Mouse (Mus musculus) c-Kit-negative CD71-positive TER-119-positive erythroid progenitor cells, embryonic 14.5 days (primary cell): Measurements from ENCODE around the gene Fgf18.

Source experiments
- DNase-seq: peaks from one replicate; pipeline ENCODE4 v3.0.0-alpha.2; 2013; ENCODE audit warnings: low read depth, low spot score

Fgf18 gene

DNA sequence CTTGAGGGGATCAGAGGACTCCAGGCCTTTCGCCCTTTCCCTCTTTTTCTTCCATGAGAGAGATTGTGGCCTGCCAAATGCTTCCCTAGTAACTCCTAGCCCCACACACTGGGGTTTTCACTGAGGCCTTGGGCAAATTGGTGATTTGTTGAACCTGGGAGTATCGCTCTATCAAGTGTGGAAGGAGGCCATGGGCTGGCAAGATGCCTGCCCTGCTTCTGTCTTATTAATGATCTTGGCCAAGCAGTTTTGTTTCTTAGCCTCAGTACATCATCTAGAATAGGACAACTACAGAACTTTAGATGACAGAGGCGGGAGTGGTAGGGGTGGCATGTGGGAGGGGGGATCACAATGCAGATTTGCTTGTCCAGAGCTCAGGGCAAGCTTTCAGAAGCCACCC lies 31.4 kb downstream of the Fgf18 start:
- no peak for DNase-seq

- DNase-seq, result no peak
These were observed 34.8 kb downstream of the Fgf18 start for GRCm38 (mm10) chr11:33112407-33112806.

DNA sequence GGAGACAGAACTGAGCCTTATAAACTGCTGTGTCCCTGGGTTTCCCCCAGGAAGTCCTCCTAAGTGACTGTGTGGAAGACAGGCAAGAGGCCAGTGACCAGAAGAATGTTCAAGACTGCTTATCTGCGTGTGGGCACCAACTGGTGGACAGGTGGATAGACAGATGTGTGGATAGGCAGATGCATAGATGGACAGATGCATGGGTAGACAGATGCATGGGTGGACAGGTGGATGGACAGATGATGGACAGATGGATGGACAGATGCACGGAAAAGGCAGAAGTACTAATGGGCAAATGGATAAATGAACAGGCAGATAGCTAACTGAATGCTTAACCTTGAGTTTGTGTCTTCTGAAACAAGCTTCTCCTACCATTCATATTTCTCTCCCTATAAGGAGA lies 37.1 kb downstream of the Fgf18 start:
- DNase-seq, result no peak

DNA sequence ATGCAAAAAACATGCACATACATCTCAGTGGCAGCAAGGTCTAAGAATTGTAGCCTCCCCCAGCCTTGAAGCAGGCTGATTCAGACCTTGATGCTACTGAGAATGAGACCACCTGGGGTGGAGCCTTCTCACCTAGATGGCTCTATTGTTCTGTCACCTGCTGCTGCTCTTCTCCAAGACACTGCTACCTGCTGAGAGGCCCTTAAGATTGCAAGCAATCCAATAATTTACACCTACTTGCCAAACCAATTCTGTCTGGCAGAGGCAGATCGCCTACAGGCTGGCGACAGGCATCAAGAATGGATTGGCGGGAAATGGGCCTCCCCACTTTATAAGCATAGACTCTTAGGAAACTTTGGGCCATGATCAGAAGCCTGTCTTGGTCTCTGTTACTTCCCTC lies 39.7 kb downstream of the Fgf18 start:
- DNase-seq, result no peak

DNA sequence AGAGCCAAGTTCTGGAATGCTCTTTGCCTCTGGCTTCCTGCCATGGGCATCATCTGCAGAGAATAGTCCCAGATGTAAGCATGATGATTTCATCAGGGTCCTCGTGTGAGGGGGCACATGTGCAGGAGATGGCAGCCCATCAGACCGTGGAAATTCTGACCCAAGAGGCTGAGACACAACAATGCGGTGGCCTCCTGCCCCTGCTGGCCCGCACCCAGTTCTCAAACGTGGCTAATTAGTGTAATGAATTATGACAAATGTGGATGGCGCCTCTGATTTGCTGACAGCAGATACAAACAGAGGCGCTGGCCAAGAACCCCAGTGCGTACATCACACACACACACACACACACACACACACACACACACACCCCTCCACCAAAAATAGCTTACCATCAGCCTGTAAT lies 42.3 kb downstream of the Fgf18 start:
- no peak for DNase-seq

DNA sequence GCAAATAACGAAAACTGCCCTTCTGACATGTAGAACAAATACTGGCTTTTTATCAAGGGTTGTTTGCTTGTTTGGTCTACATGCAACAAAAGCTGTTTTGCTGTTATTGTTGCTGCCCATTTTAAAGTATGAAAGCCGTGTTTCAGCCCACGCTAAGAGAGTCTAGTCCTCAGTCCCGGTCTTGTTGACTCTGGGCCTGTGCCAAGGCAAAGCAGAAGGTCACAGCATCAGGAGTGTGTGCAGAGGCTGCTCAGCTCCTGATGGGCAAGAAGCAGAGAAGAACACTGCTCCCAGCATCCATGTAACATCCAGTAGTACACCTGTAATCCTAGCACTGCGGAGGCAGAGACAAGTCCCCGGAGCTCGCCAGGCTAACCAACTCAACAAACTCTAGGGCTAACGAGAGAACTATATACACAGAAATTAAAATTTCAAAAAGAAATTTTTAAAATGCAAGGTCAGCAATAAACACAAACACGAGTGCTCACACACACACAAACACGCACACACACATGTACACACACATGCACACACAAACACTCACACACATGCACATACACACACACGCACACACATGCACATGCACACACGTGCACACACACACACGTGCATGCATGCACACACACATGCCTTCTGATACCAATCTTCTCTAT lies 43.8 kb downstream of the Fgf18 start:
- DNase-seq, result no peak

DNA sequence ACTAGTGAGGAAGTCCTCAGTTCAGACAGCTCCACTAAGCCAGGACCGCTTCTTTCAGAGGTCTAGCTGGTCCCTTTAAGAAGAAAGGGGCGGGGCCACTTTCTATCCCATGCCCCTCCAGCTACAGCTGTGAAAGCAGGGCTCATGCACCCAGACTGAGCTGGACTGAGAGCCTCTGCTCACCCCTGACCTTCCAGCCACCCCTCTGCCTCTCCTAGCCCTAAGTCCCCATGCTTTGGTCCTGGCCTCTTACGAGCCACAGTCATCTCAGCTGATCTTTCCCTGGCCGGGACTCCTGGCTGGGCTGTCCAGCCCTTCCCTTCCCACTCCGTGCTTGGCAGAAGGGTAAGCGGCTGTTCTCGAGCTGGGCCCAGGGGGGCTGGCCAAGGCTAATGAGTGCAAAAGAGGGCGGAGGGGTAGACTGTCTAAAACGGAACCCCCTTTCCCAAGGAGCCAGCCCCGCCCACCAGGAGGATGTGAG lies 47.1 kb downstream of the Fgf18 start:
- DNase-seq, result no peak

DNA sequence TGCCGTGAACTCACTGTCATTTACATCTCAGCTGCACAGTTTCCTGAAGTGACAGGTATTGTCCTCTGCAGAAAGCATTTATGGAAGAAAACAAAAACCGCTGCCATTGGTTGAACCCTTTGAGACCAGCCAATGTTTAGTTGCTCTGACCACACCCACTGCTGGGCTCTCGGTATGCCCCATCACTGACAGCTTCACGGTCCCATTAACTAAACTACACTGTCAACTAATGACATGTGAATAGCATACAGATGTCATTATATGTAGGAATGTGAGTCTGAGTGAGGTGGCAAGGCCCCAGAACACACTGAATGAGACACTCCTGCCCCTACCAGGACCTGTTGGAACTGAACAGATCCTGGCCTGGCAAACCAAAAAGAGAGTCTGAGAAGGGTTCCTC lies 47.8 kb downstream of the Fgf18 start:
- no peak for DNase-seq

- no peak for DNase-seq
These were observed 48.8 kb downstream of the Fgf18 start for GRCm38 (mm10) chr11:33098446-33098845.

GRCm38 (mm10) chr11:33097855-33098254 lies 49.3 kb downstream of the Fgf18 start:
- peak; percentile 11 for DNase-seq

- no peak for DNase-seq
These were observed 57.3 kb downstream of the Fgf18 start for GRCm38 (mm10) chr11:33089856-33090255.

- DNase-seq, result no peak
These were observed 59.0 kb downstream of the Fgf18 start for GRCm38 (mm10) chr11:33088181-33088580.

DNA sequence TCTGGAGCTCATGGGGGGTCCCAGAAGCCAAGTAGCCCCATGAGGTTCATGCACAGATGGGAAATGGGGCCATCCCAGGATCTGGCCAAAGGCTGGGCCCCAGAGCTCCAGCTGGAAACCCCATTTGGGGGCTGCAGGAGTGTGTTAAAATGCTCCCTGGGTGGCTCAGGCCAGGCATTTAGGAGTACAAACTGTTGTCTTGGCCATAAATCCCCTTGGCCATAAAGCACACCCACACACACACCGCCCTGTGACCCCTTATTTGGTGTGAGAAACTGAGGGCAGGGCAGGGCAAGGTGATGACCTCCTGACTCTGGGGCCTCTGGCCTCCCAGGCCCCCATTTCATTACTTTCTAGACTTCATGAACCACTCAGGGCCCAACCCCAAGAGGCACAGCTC lies 61.2 kb downstream of the Fgf18 start:
- DNase-seq, result no peak

GRCm38 (mm10) chr11:33085514-33085913 lies 61.7 kb downstream of the Fgf18 start:
- DNase-seq, result no peak

DNA sequence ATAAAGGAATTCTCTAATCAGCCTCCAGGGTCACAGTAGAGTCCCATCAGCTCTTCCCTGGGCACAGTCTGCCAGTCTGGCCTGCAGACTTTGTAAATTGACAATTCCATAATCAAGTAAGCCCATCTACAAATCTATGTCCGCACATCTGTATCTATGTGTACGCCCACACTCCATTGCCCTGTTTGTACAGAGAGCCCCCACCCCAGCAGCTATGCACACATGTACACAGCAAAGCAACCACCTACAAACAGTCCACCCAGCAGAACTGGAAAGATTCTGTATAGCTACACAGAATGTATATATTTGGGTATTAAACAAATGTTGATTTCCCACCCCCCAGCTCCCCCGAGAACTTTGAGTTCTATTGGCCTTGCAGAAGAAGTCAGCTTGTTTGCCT lies 62.1 kb downstream of the Fgf18 start:
- no peak for DNase-seq

GRCm38 (mm10) chr11:33084041-33084440 lies 63.2 kb downstream of the Fgf18 start:
- no peak for DNase-seq

- DNase-seq, result no peak
These were observed 66.0 kb downstream of the Fgf18 start for GRCm38 (mm10) chr11:33081175-33081574.

DNA sequence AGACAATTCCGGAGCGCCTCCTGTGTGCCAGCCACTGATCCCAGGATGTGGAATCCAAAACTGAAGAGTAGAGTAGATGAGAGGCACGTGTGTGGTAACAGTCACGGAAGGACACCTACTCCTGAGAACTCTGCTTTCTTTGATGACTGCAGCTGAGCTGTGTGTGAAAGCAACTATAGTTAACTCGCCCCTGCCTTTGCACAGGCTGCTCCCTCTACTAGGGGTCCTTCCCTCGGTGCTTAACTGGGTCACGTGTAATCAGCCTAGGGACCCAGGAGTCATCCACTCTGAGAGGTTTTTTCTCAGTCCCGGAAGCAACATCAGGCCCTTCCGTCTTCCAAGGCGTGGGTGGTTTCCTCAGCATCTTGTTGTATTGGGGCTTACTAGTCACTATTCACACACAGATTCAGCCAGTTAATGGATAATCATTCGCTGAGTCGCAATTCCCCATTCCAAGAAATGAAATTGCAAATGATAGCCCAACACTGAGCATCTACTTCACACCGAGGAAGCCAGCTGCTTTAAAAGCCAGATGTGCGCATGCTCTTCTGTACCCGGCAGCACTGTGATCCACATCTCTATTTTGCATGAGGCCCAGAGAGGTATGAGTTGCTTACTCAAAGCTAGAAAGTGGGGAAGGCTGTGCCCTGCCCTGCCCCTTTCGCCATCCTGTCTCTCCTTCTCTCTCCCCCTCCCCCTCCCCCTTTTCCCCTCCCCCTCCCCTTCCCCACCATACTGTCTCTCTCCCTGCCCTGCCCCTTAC lies 67.0 kb downstream of the Fgf18 start:
- no peak for DNase-seq

GRCm38 (mm10) chr11:33079424-33079823 lies 67.8 kb downstream of the Fgf18 start:
- DNase-seq, result no peak

DNA sequence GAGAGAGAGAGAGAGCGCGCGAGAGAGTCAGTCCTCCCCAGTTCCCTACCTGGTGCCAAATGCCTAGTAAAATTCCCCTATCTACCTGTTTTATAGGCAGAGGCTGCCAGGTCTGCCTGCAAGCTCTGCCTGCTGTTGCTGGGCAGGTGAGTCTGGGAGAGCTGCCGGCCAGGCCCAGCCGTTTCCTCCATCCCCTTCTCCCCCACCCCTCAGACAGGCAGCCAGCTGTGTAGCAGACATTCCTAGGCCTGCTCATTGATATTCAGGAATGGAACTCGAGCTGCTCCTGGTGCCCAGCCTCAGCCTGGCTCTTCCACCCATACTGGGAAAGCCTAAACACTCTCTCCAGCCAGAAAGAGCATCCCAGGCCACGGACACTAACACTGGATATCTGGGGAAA lies 69.2 kb downstream of the Fgf18 start:
- no peak for DNase-seq

- no peak for DNase-seq
These were observed 71.9 kb downstream of the Fgf18 start for GRCm38 (mm10) chr11:33075293-33075692.

GRCm38 (mm10) chr11:33074541-33074940 lies 72.7 kb downstream of the Fgf18 start:
- DNase-seq, result no peak

DNA sequence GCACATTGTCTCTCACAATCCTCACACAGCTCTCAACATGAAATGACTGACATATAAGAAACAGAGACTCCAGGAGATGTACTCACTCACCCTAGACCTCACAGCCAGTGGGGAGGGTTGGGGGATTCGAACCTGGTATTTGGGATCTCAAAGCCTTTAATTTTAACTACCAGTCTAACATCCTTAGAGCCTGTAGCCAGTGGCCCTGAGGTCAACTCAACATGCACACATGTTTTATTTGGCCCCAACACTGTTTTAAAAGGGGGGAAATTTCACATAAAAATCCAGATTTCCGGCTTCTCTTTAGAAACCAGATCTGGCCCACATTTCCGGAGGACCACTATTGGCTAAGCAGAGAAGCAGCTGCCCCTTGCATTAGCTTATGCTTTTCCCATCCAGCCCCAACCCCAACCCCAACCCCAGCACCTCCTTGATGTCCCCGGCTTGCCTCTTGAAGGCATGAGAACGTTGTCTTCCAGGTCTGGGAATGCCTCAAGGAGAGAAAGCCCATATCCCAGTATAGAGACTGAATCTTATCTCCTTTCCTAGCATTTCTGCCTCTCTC lies 75.8 kb downstream of the Fgf18 start:
- DNase-seq, result no peak
